Mouse (Mus musculus): ENCODE measurements around the gene Dpf2. TPM values are rescaled to one million over a fixed set of nuclear protein-coding genes. Genes with fewer than 3 reads are reported as not detected.

Dpf2 gene
- total RNA-seq, 2 experiments from 2014 or later: 87.6 to 90.4 TPM

DNA sequence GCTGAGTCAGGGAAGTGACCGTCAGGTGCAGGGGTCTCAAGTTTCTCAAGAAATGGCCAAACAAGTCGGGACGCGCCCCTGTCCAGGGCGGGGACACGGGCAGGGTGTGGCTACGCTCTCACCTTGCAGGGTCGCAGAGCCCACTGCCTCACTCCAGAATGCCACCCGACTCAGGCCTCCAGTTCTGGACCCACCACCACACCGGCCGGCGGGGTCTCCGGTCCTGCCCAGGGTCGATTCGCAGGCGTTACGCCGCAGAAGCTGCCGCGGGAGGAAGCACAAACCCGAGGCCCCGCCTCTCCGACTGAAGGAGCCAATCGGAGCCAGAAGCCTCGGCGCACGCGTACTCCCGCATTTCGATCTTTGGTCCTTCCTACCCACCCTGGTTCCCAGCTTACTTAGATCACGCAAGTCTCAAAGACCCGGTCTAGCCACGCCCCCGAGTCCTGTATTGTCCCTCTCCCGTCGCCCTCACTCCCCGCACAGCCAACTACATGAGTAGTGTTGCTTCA lies 37.8 kb downstream of the Dpf2 start, which contains the start of gene Frmd8:
TSS of gene Frmd8 (minus strand) at position 306 of the 512 bp plus-strand sequence.
- intact Hi-C loops (cut with DNase I): no loop called here
- DNase-seq (ENCODE audit: low spot score in 2 of 2): peak; percentile 93 to 94

GRCm38 (mm10) chr19:5874391-5874968 lies 38.3 kb downstream of the Dpf2 start:
- intact Hi-C loops (cut with DNase I): no loop called here
- DNase-seq (ENCODE audit: low spot score in 2 of 2): no peak

DNA sequence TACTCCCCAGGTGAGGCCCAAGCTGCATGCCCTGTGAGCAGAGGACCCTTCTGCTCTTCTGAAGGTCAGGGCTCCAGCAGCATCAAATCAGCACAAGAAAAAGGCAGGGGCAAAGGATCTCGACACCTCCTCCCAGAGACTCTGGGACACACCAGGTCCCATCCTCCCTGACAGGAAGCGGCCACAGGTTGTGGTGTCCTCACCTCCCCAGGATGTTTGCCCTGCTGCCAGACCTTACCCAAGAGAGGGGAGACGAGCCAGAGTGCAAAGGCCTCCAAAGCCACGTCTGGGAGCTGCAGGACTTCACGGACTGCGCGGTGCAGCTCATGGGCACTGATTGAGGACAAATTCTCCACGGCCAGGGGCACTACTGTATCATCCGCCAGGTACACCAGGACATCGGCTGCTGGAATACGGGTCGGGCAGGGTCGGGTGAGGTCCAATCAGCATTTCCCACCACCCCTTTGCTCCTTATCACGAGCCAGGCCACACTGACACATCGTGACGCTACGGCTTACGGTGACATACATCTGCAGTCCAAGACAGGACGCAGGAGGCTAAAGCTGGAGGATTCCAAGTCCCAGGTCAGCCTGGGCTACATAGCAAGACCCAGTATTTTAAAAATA lies 39.8 kb downstream of the Dpf2 start:
- no peak for DNase-seq (ENCODE audit: low spot score in 2 of 2)
- intact Hi-C loops (cut with DNase I): no loop called here

GRCm38 (mm10) chr19:5872528-5872927 lies 40.3 kb downstream of the Dpf2 start:
- DNase-seq (ENCODE audit: low spot score in 2 of 2): no peak
- intact Hi-C loops (cut with DNase I): no loop called here

DNA sequence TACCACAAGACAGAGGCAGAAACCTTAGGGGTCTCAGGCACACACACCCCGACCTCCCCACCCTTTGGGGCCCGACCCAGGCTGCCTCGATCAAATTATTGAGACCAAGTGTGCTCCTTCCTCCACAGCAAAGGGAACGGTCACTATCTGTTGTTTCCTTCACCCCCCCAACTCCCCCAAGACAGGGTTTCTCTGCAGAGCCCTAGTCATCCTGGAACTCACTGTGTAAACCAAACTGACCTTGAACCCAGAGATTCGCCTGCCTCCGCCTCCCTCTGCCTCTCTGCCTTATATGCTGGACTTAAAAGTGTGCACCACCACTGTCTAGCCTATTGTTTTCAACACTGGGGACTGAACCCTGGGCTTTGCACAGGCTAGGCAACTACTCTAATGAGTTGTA lies 41.1 kb downstream of the Dpf2 start:
- intact Hi-C loops (cut with DNase I): no loop called here
- no peak for DNase-seq (ENCODE audit: low spot score in 2 of 2)

- DNase-seq (ENCODE audit: low spot score in 2 of 2): peak in 1 of 2 experiments; percentile 28
- intact Hi-C loops (cut with DNase I): no loop called here
Observed at GRCm38 (mm10) chr19:5871273-5871672, 41.5 kb downstream of the Dpf2 start.

DNA sequence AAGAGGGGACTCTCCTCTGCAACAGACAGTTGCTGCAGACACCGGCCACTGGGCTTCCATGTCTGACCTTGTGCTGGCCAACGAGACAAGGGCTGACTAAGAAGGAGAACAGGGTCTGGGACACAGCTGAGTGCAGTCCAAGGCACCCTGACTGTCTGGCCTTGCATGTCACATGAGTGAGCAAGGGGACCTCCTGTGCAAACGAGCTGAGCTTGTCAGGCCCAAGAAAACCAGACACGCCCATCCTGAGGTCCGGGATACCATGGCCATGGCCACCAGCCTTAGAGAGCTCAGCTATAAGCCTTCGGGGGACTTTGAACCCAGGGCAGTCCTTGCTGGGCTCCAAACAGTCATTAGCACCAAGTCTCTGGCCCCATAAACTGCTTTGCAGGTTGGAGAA lies 44.7 kb downstream of the Dpf2 start:
- intact Hi-C loops (cut with DNase I): no loop called here
- no peak for DNase-seq (ENCODE audit: low spot score in 2 of 2)

- no peak for DNase-seq (ENCODE audit: low spot score in 2 of 2)
- intact Hi-C loops (cut with DNase I): no loop called here
Observed at GRCm38 (mm10) chr19:5864710-5865398, 48.0 kb downstream of the Dpf2 start.

- intact Hi-C loops (cut with DNase I): no loop called here
- DNase-seq (ENCODE audit: low spot score in 2 of 2): no peak
Observed at GRCm38 (mm10) chr19:5863776-5864175, 49.0 kb downstream of the Dpf2 start.

GRCm38 (mm10) chr19:5862335-5863085 lies 50.3 kb downstream of the Dpf2 start:
- no peak for DNase-seq (ENCODE audit: low spot score in 2 of 2)
- intact Hi-C loops (cut with DNase I): no loop called here

DNA sequence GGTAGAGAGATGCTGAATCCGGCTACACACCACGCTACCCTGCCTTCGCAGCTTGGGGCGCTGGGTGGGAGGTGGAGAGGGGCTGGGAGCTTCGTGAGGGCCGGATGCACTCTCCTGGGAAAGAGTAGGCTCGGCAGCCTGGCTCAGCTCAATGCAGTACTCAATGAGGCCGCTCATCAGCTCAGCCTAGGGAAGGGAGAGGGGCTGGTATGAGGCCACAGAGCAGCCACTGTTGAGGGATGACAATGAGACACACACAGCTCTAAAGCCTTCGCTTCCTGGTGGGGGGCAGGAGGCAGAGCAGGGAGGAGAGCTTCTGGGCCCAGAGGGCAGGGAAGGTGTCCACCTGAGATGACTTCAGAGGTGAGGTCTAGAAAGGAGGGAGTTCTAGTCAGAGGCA lies 56.2 kb downstream of the Dpf2 start:
- intact Hi-C loops (cut with DNase I): no loop called here

DNA sequence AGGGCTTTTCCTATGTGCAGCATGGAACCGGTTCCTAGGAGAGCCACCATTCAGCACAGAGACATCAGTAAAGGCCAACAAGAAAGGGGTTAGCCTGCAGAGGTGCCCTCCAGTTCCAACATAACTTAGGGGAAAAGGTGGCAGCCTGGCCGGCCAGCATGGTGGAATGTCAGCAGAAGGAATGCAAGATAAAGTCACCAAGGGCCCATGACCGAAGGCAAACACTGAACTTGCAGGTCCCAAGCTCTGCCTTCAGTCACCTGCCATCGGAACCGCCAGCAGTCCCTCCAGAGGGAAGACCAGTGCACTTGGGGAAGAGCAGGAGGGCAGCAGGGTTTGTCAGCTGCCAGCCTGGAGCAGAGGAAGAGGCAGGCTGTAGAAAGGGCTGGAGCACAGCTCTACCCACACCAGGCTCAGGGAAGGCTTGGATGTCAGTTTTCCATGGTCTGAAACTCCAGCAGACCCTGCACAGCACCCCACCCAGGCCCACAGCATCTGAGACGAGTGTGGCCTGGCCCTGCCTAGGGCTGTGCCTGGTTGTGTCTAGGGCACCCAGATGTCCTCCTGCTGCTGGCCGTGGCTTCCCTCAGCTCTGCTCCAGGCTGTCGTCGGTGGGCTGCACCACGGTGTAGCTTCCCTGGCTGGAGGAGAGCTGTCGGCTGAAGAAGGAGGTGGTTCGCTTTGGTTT lies 60.6 kb downstream of the Dpf2 start:
- intact Hi-C loops (cut with DNase I): no loop called here
- DNase-seq (ENCODE audit: low spot score in 2 of 2): no peak

More for the DNA sequence above, 56.2 kb downstream of the Dpf2 start:
- DNase-seq (ENCODE audit: low spot score in 2 of 2): no peak

- DNase-seq (ENCODE audit: low spot score in 2 of 2): no peak
- intact Hi-C loops (cut with DNase I): no loop called here
Observed at GRCm38 (mm10) chr19:5851481-5851971, 61.3 kb downstream of the Dpf2 start.

DNA sequence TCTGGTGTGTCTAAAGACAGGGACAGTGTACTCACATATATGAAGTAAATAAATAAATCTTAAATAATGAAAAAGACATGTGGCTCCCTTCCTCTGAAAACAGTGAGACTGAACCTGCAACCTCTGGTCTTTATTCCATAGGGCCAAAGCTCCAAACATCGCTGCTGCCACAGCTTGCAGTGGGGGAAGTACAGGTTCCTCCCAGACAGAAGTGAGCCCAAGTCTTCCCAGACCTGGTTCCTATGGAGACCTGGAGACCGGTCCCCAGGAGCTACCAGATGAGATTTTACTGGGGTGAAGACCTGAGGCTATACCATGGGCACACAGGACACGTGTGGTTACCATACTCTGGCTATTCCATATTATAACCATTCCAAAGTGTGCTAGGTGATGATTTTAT lies 62.0 kb downstream of the Dpf2 start:
- intact Hi-C loops (cut with DNase I): loop anchor here (1.0 kb wide), 1 partner anchor 58 kb away; no protein-coding TSS in a partner anchor
- DNase-seq (ENCODE audit: low spot score in 2 of 2): no peak

DNA sequence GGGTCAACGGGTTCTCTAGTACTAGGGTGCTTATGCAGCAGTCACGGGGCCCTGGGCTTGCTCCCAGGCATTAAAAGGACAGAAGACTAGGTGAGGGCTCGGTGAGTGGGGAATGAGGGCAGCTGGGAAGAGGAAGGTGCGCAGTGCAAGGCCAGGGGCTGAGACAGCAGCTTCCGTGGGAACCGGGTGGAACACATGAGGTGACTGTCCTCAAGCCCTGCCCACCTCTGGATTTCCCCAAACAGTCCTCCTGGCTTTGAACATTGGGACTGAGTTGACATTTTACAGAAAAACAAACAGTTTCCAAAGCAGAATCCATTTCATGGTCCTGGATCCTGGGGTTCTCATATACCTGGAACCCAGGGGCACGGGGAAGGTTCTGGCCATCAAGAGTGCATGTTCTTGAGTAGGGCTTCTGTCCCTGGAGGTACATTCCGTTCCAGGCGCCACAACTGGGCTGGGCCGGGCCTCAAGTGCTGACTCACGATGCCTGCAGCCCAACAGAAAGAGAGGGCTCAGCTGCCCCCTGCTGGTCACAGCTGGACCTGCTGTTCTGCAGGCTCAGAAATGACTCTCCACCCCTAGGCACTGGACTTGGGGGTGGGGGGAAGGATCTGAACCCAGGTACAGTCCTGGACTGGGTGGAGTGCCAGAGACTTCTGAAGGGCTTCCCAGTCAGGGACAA lies 62.8 kb downstream of the Dpf2 start:
- intact Hi-C loops (cut with DNase I): loop anchor here (1.0 kb wide), 1 partner anchor 57 kb away; no protein-coding TSS in a partner anchor
- peak; percentile 95 to 96 for DNase-seq (ENCODE audit: low spot score in 2 of 2)

GRCm38 (mm10) chr19:5848826-5849672 lies 63.8 kb downstream of the Dpf2 start:
- intact Hi-C loops (cut with DNase I): no loop called here
- DNase-seq (ENCODE audit: low spot score in 2 of 2): no peak

DNA sequence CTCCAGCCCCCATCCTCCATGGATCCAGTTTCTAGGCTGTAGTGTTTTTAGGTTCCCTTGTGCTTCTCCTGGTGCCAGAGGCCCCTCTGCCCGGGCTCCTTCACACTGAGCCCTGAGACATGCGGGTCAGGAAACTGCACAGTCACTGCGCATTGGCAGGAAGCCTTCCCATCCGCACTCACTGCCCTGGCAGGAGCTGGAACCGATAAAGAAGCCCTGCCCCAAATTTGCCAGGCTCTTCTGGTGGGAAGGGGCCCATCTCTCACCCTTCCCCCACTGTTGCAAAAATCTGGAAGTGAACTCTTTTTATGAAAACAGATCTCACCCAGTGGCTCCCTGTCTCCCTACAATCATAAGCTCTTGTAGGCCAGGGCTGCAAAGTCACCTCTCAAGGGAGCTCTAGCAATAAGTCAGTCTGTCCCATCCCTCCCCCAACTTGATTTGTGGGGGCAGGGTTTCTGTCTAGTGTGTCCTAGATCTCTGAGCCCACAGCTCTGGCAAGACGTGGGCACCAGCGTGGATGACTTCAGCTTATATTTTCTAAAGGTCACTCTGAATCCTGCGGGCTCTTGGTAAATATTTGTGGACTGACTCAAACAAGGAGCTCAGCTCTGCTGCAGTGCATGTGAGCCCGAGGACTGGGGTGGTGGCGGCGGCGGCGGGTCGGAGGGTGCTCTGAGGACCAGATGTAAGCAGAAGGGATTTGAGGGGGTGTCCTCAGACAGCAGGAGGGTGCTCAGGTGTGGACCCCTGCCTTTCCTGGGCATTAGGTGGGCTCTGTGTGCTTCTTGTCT lies 64.6 kb downstream of the Dpf2 start:
- DNase-seq (ENCODE audit: low spot score in 2 of 2): peak in 1 of 2 experiments; percentile 67
- intact Hi-C loops (cut with DNase I): no loop called here

All from left cerebral cortex, postnatal 14 days (tissue).